In the genomic region with DNA sequence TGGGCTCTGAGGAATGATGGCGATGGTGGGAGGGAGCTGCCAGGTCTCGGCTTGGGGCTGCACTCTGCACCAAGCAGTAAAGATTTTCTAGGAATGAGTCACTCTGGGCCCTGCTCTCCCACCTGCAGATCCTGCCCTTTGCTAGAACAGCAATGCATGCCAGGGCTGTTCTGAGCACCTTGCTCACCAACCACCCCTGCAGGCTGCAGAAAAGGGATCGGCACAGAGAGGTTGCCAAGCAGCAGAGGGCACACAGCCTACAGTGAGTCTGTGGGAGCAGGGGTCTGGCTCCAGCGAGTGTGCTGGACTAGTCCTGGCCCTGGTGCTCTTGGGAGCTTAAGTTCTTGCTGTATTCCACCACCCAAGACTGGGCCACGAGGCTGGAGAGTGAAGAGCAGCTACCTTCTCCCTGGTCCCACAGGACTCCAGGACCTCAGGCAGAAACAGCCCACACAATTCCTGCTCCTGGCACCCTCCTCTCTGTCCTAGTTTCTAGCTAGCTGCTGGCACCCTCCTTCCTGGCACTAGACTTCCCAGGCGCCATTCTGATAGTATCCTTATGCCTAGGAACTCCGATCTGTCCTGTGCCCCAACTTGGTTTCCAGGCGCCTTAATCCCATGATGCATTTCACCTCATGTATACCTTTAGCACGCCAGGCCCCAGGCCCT, we compare ENCODE assay signal across 12 mouse cellular contexts. TPM values are rescaled to one million over a fixed set of nuclear protein-coding genes. Genes with fewer than 3 reads are reported as not detected.
DNase-seq lines count a peak whose midpoint lies in the region; ATAC-seq and TF ChIP-seq lines count a peak whose summit lies in the region.
"Had no signal": no experiment of that assay in that cellular context is flagged by ENCODE, and none has a peak within 500 bp of the region (broad histone marks: within the 10 kb centered on the region; RNA-seq: fewer than 3 reads in every experiment).

No protein-coding gene starts in this region.

- no peak overlapping the region for H3K4me2 ChIP-seq in limb, embryonic 15.5 days
- H3K4me2 ChIP-seq: forebrain, embryonic 13.5 days had no signal

- no peak overlapping the region for H3K4me3 ChIP-seq in layer of hippocampus, adult 2 months
- no peak overlapping the region for H3K4me3 ChIP-seq in brown adipose tissue, adult 24 weeks (ENCODE audit: insufficient read depth, low read depth, low read length)
- no peak overlapping the region for H3K4me3 ChIP-seq in limb, embryonic 15.5 days
- no peak overlapping the region for H3K4me3 ChIP-seq in hindbrain, embryonic 10.5 days
- H3K4me3 ChIP-seq: forebrain, embryonic 13.5 days had no signal

- no peaks in the 10 kb centered on the region for H3K36me3 ChIP-seq in limb, embryonic 15.5 days
- no peaks in the 10 kb centered on the region for H3K36me3 ChIP-seq in hindbrain, embryonic 10.5 days

- H3K27me3 ChIP-seq in limb, embryonic 15.5 days = peaks cover 11% of the 10 kb centered on the region
- peaks cover 33% of the 10 kb centered on the region for H3K27me3 ChIP-seq in hindbrain, embryonic 10.5 days (ENCODE audit: insufficient read depth, poor library complexity, severe bottlenecking)

- 65% methylated on average over 9 of the region's 9 CpGs for WGBS in limb, embryonic 15.5 days
- WGBS in hindbrain, embryonic 10.5 days = 77% methylated on average over 9 of the region's 9 CpGs

- peak in 1 of 2 experiments; percentile 37 for DNase-seq in layer of hippocampus, adult 2 months (ENCODE audit: low spot score in 2 of 2)
- no peak for DNase-seq in layer of hippocampus, postnatal 25 days (ENCODE audit: extremely low spot score in 1 of 2, low spot score in 1 of 2)
- peak; percentile 59 for DNase-seq in fat pad, adult 2 months (ENCODE audit: extremely low read depth, low read depth, low spot score)
- DNase-seq in lung, postnatal 10 days = no peak
- no peak for DNase-seq in hindbrain, embryonic 10.5 days (ENCODE audit: low spot score)
- DNase-seq: kidney, postnatal 25 days had no signal

- H3K4me1 ChIP-seq in brown adipose tissue, adult 24 weeks (ENCODE audit: control insufficient read depth, insufficient read depth, insufficient read length, low read length) = peaks cover 31% of the 10 kb centered on the region
- H3K4me1 ChIP-seq in limb, embryonic 15.5 days = peaks cover 32% of the 10 kb centered on the region
- peaks cover 21% of the 10 kb centered on the region for H3K4me1 ChIP-seq in hindbrain, embryonic 10.5 days (replicated peaks)

- H3K9me3 ChIP-seq in limb, embryonic 15.5 days = no peaks in the 10 kb centered on the region
- no peaks in the 10 kb centered on the region for H3K9me3 ChIP-seq in hindbrain, embryonic 10.5 days
- H3K9me3 ChIP-seq: forebrain, embryonic 13.5 days had no signal

- no peak for ATAC-seq in limb, embryonic 15.5 days (ENCODE audit: insufficient number of reproducible peaks, low FRiP score, low TSS enrichment, low read depth)
- ATAC-seq: forebrain, embryonic 13.5 days; midbrain, embryonic 16.5 days had no signal

- no peak for TF ChIP-seq CTCF in layer of hippocampus, adult 2 months (conservative IDR thresholded peaks at IDR 0.05)

- no peak overlapping the region for H3K9ac ChIP-seq in limb, embryonic 15.5 days
- H3K9ac ChIP-seq: forebrain, embryonic 13.5 days; liver, embryonic 14.5 days had no signal

- H3K27ac ChIP-seq in layer of hippocampus, adult 2 months = peak overlapping the region; percentile 84
- H3K27ac ChIP-seq in brown adipose tissue, adult 24 weeks (replicated peaks; ENCODE audit: low read depth, low read length) = peak overlapping the region; percentile 31; the same call in 1 of the 2 replicates
- H3K27ac ChIP-seq in limb, embryonic 15.5 days = peak overlapping the region; percentile 71
- no peak overlapping the region for H3K27ac ChIP-seq in hindbrain, embryonic 10.5 days
- H3K27ac ChIP-seq: forebrain, embryonic 13.5 days; liver, embryonic 14.5 days had no signal

RNA-seq across cellular contexts. Expression of a gene that starts 46.6 kb away (rescaled TPM):
- total RNA-seq in layer of hippocampus, adult 2 months (2021) = 10 to 100 TPM; 63.4 to 71.4 TPM
- total RNA-seq in layer of hippocampus, postnatal 25 days (2021) = 10 to 100 TPM; 70.2 to 73.0 TPM
- polyA plus RNA-seq in brown adipose tissue, adult 24 weeks (2012; ENCODE audit: insufficient read depth, insufficient read length, missing spikeins) = 42.9 TPM in 2 replicates
- polyA plus RNA-seq in limb, embryonic 15.5 days (2015; fragmentation: Nextera tagmentation; extraction: Ambion mirVana) = 67.4 and 77.4 TPM in 2 replicates
- polyA plus RNA-seq in hindbrain, embryonic 10.5 days (2016; fragmentation: Nextera tagmentation; extraction: Ambion mirVana) = 53.4 and 54.5 TPM in 2 replicates

RNA-seq across cellular contexts. Expression of a gene that starts 52.2 kb away (rescaled TPM):
- 1 to 10 TPM; 2.4 to 3.3 TPM for total RNA-seq in layer of hippocampus, adult 2 months (2021)
- total RNA-seq in layer of hippocampus, postnatal 25 days (2021) = 1 to 10 TPM; 1.8 to 3.9 TPM
- 1.5 TPM in 1 of 2 replicates, not detected in the other for polyA plus RNA-seq in brown adipose tissue, adult 24 weeks (2012; ENCODE audit: insufficient read depth, insufficient read length, missing spikeins)
- polyA plus RNA-seq in limb, embryonic 15.5 days (2015; fragmentation: Nextera tagmentation; extraction: Ambion mirVana) = 1.1 and 1.3 TPM in 2 replicates
- polyA plus RNA-seq in hindbrain, embryonic 10.5 days (2016; fragmentation: Nextera tagmentation; extraction: Ambion mirVana) = 2.5 and 3.8 TPM in 2 replicates
- total RNA-seq: common myeloid progenitor, adult 5-6 weeks had no signal
